Mouse (Mus musculus) midbrain, embryonic 14.5 days (tissue): ENCODE measurements around the gene Mtcl1. TPM values are rescaled to one million over a fixed set of nuclear protein-coding genes. Genes with fewer than 3 reads are reported as not detected.
A peak's percentile ranks its signal among the peaks of the same experiment; 100 is the strongest.

Experiments
- ATAC-seq: fragments of 200-750 bp; cut with Nextera tagmentation; 2 replicates; pipeline ENCODE4 v1.8.0; 2017; ENCODE audit warnings: moderate number of reproducible peaks, moderate library complexity; ENCODE audit not compliant: low FRiP score, low TSS enrichment
- DNase-seq: peaks from one replicate; pipeline ENCODE4 v3.0.0-alpha.2; 2015
- H3K27ac ChIP-seq: fragments of 300-500 bp; sonication (generic); replicated peaks from 2 replicates; pipeline ENCODE4 v1.5.1; 2014; ENCODE audit warnings: mild to moderate bottlenecking, low read depth, low read length, moderate library complexity
- H3K27me3 ChIP-seq: fragments of 300-500 bp; sonication (generic); 2 replicates; pipeline ENCODE4 v1.6.1; 2014; ENCODE audit warnings: low read length, control low read depth, mixed read lengths; ENCODE audit not compliant: control insufficient read depth, insufficient read depth
- H3K36me3 ChIP-seq: fragments of 300-500 bp; sonication (generic); 2 replicates; pipeline ENCODE4 v1.6.1; 2014; ENCODE audit warnings: low read length, control low read depth; ENCODE audit not compliant: control insufficient read depth, insufficient read depth
- H3K4me1 ChIP-seq: fragments of 300-500 bp; sonication (generic); 2 replicates; pipeline ENCODE4 v1.6.1; 2014; ENCODE audit warnings: mild to moderate bottlenecking, antibody characterized with exemption, low read length, control low read depth; ENCODE audit not compliant: control insufficient read depth, insufficient read depth
- H3K4me2 ChIP-seq: fragments of 300-500 bp; sonication (generic); 2 replicates; pipeline ENCODE4 v1.6.1; 2014; ENCODE audit warnings: mild to moderate bottlenecking, low read length, moderate library complexity
- H3K4me3 ChIP-seq: fragments of 300-500 bp; sonication (generic); replicated peaks from 2 replicates; pipeline ENCODE4 v1.5.1; 2014; ENCODE audit warnings: low read depth, low read length
- H3K9ac ChIP-seq: fragments of 300-500 bp; sonication (generic); replicated peaks from 2 replicates; pipeline ENCODE4 v1.6.1; 2014; ENCODE audit warnings: mild to moderate bottlenecking, low read length, moderate library complexity
- H3K9me3 ChIP-seq: fragments of 300-500 bp; sonication (generic); 2 replicates; pipeline ENCODE4 v1.6.1; 2016; ENCODE audit warnings: low read length, control low read depth, mixed read lengths; ENCODE audit not compliant: control insufficient read depth
- WGBS: fragments of 180-500 bp; shearing (Covaris S2); extraction: QIAGEN DNeasy Blood & Tissue Kit; methylation state at CpG from one replicate; pipeline ENCODE4 v1.1.7; 2014; 5-methylcytosine and 5-hydroxymethylcytosine counted together
- polyA plus RNA-seq: library from polyadenylated mRNA; unstranded; fragments of >200 nt; fragmentation: Nextera tagmentation; extraction: Ambion mirVana; gene quantifications from 2 replicates; pipeline ENCODE4 v1.2.1, GENCODE M21; 2014

Gene Mtcl1
- polyA plus RNA-seq, 1 experiment from 2014 or later = 36.0 TPM

DNA sequence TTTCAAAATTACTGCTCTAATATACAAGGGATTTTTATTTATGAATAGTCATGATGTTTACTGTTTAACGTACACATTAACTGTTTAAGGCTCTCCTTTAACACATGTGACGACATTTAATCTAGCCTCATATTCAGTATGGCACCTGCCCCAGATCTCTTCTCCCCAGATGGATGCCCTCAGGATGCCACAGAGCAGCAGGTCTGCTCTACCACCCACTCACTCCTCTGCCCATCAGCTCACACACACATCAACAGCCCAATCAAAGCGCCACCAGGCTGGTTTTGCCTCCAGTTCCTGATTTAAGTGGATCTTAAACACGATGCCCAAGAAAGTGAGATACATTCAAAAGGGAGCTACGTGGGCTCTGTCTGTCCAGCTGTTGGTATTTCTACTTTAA, 41.1 kb downstream of the Mtcl1 start:
- Histone ChIP-seq H3K9me3 (no peaks in the 10 kb centered on the region), H3K27me3 (no peaks in the 10 kb centered on the region), H3K9ac (no peak overlapping the region), H3K4me2 (no peak overlapping the region), H3K27ac (no peak overlapping the region), H3K36me3 (no peaks in the 10 kb centered on the region; the same call in 1 of the 2 replicates), H3K4me1 (peaks cover 38% of the 10 kb centered on the region), H3K4me3 (no peak overlapping the region)
- 92% methylated on average over 5 of the region's 5 CpGs for WGBS
- DNase-seq (no peak), ATAC-seq (no peak)

DNA sequence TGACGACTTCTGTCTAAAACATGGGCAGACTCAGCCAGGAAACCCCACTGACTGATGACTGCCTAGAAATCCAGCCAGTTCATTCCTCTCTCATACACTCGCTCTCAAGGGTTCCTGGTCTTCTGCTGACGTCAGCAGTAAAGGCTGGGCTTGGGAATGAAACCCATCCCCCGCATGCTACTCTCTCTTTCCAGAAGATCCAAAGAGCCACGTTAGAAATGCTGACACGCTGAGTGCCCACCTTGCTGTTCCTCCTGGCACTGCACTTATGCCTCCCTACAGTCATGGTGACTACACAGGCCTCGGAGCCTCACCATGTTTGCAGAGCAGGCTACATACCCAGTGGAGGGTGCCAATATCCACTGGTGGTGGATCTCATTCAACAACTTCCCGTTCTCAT, 41.7 kb downstream of the Mtcl1 start:
- ATAC-seq = no peak
- Histone ChIP-seq H3K9ac (no peak overlapping the region), H3K4me3 (no peak overlapping the region), H3K4me2 (no peak overlapping the region), H3K36me3 (no peaks in the 10 kb centered on the region; the same call in 1 of the 2 replicates), H3K4me1 (peaks cover 42% of the 10 kb centered on the region), H3K9me3 (no peaks in the 10 kb centered on the region), H3K27me3 (no peaks in the 10 kb centered on the region), H3K27ac (no peak overlapping the region)
- 59% methylated on average over 8 of the region's 8 CpGs for WGBS
- no peak for DNase-seq

- peak overlapping the region; percentile 25 for H3K4me2 ChIP-seq
These were observed 43.9 kb downstream of the Mtcl1 start for GRCm38 (mm10) chr17:66405601-66406000.

DNA sequence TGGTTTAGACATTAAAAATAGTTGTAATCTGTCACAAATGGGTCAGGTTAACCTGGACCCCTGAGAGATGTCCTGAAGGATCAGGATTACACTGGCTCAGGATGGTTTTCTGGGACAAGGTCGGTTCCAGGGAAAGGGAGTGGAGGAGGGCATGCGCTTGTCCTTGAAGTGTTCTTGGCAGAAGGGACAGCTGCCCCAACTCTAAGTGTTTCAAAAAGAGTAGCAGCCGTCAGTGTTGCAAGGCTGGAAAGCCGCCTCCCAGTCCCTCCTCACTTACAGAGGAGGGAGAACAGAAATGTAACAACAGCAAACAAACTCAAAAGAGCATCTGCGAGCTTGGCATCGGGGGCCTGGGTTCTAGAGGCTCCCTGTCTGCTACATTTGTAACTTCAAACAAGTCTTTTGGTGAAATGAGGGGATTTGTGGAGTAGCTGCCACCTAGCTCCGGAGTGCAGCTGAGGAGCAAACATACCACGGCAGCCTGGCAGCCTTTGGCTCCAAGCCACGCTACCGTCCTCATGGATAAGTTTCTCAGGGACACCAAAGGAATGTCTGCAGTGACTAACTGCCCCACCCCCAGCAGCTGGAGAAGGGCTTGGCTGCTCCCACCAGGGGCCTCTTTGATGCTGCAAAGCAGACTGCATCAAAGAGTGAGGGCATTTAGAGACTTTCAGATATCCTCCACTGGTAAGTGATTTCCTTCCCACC, 44.5 kb downstream of the Mtcl1 start:
- Histone ChIP-seq H3K36me3 (no peaks in the 10 kb centered on the region), H3K4me3 (no peak overlapping the region), H3K27ac (peak overlapping the region; percentile 49), H3K27me3 (no peaks in the 10 kb centered on the region), H3K9me3 (no peaks in the 10 kb centered on the region), H3K4me2 (peak overlapping the region; percentile 25), H3K9ac (no peak overlapping the region), H3K4me1 (peaks cover 45% of the 10 kb centered on the region)
- ATAC-seq = peak; percentile 53; the same call in 1 of the 2 replicates
- WGBS = 12% methylated on average over 10 of the region's 10 CpGs
- DNase-seq = peak; percentile 78

More at GRCm38 (mm10) chr17:66405601-66406000, 43.9 kb downstream of the Mtcl1 start:
- DNase-seq = no peak
- no peak overlapping the region for H3K9ac ChIP-seq
- H3K36me3 ChIP-seq = no peaks in the 10 kb centered on the region
- no peak overlapping the region for H3K4me3 ChIP-seq
- 19% methylated on average over 7 of the region's 7 CpGs for WGBS
- H3K4me1 ChIP-seq = peaks cover 45% of the 10 kb centered on the region
- ATAC-seq = no peak
- no peaks in the 10 kb centered on the region for H3K9me3 ChIP-seq
- H3K27ac ChIP-seq = peak overlapping the region; percentile 49
- no peaks in the 10 kb centered on the region for H3K27me3 ChIP-seq

DNA sequence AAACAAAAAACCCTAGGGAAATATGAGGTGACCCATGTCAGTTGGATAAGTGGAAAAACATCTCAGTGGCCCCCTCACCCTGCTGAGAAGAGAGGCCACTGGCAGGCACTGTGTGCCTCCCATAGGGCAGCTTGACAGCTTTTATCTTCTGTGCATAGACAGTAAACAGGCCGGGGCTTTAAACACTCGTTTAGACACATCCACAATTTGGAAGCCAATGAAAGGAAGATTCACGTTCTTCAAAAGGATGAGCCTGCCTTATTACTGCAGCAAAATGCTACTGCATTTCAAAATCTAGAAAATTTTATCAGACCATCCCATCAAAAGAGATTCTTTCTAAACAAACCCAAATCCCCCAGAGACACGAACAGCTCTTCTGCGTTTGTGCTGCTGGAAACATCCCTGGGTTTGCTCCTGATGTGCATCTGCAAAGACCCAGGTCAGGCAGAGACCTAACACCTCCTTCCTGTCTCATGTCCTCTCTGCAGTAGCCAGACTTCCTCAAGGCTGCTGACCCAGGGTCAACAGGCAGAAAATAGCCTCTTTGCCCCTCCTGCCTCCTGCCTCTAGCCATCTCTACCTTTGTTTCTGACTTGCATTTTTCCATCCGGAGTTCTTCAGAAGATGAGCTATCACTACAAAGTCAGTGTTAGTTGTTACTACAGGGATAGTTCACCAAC, 46.6 kb downstream of the Mtcl1 start:
- H3K4me3 ChIP-seq = no peak overlapping the region
- peak overlapping the region; percentile 2; the same call in 1 of the 2 replicates for H3K27ac ChIP-seq
- WGBS = 12% methylated on average over 6 of the region's 6 CpGs
- peaks cover 44% of the 10 kb centered on the region for H3K4me1 ChIP-seq
- H3K4me2 ChIP-seq = no peak overlapping the region
- H3K9me3 ChIP-seq = no peaks in the 10 kb centered on the region
- H3K9ac ChIP-seq = no peak overlapping the region
- DNase-seq = no peak
- no peak for ATAC-seq
- no peaks in the 10 kb centered on the region for H3K27me3 ChIP-seq
- H3K36me3 ChIP-seq = no peaks in the 10 kb centered on the region

GRCm38 (mm10) chr17:66401596-66402265, 47.8 kb downstream of the Mtcl1 start:
- Histone ChIP-seq H3K4me3 (no peak overlapping the region), H3K9ac (no peak overlapping the region), H3K9me3 (no peaks in the 10 kb centered on the region), H3K4me2 (no peak overlapping the region), H3K27ac (no peak overlapping the region; the same call in 1 of the 2 replicates), H3K27me3 (no peaks in the 10 kb centered on the region), H3K36me3 (no peaks in the 10 kb centered on the region), H3K4me1 (peaks cover 35% of the 10 kb centered on the region)
- ATAC-seq (no peak), DNase-seq (no peak)
- 53% methylated on average over 9 of the region's 9 CpGs for WGBS

DNA sequence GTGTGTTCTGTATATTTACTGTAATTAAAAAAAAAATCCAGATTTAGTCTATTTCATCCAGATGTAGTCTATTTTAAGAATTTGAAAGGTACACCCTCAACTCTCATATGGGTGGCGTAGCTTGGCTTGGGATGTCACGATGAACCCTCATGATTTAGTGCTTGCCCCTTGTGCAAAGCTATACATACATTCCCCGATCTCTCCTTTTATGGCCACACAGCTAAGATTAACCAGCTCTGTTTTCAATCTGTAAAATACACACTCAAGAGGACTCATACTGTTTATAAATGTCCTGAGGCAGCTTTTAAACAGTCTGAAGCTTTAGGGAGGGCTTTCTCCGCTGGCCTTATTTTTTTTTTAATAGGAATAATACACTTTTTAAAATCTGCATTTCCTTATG, 49.8 kb downstream of the Mtcl1 start:
- Histone ChIP-seq H3K9ac (no peak overlapping the region), H3K27me3 (no peaks in the 10 kb centered on the region), H3K36me3 (no peaks in the 10 kb centered on the region), H3K4me1 (peaks cover 25% of the 10 kb centered on the region), H3K9me3 (no peaks in the 10 kb centered on the region), H3K4me3 (no peak overlapping the region), H3K27ac (no peak overlapping the region), H3K4me2 (no peak overlapping the region)
- 97% methylated on average over 4 of the region's 4 CpGs for WGBS
- DNase-seq (no peak), ATAC-seq (no peak)

GRCm38 (mm10) chr17:66394571-66394970, 55.0 kb downstream of the Mtcl1 start:
- Histone ChIP-seq H3K4me1 (0 out of 2 replicates have a peak, but pooled peaks cover 4% of the 10 kb centered on the region), H3K27ac (no peak overlapping the region), H3K9me3 (no peaks in the 10 kb centered on the region), H3K36me3 (no peaks in the 10 kb centered on the region), H3K4me2 (no peak overlapping the region), H3K27me3 (no peaks in the 10 kb centered on the region), H3K4me3 (no peak overlapping the region), H3K9ac (no peak overlapping the region)
- ATAC-seq (no peak), DNase-seq (no peak)
- WGBS = 75% methylated on average over 9 of the region's 9 CpGs
